Mouse (Mus musculus): ENCODE measurements around the gene Pnldc1. TPM values are rescaled to one million over a fixed set of nuclear protein-coding genes. Genes with fewer than 3 reads are reported as not detected.

The Pnldc1 gene
- polyA plus RNA-seq, 1 experiment from 2014 or later: 2.5 TPM

DNA sequence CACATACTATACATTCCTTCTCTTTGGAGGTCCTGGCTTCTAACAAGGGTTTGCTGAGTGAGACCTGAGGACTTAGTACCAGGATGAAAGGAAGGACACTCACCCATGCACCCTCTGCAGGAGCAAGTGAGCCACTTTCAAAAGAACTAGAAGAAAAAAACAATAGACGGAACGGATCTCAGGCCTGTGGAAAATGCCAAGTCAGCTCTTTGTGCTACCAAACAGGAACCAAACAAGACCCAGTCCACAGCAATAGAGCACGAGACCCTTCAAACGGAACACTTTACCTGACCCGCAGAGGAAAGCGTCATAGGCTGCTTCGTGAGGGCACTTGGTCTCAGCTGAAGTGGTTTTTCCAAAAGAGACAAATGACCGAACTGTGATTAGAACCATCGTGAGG, 18.0 kb downstream of the Pnldc1 start:
- H3K9ac ChIP-seq: no peak overlapping the region
- peaks cover 28% of the 10 kb centered on the region for H3K36me3 ChIP-seq (replicated peaks; ENCODE audit: control insufficient read depth, insufficient read depth)
- H3K27me3 ChIP-seq (ENCODE audit: control insufficient read depth, insufficient read depth, low read length): no peaks in the 10 kb centered on the region
- ATAC-seq (ENCODE audit: low FRiP score): no peak
- no peak for DNase-seq (ENCODE audit: low spot score)
- H3K27ac ChIP-seq: no peak overlapping the region
- no peak overlapping the region for H3K4me2 ChIP-seq (replicated peaks)
- no peaks in the 10 kb centered on the region for H3K9me3 ChIP-seq (ENCODE audit: control insufficient read depth, low read length)
- WGBS: 94% methylated on average over 9 of the region's 9 CpGs
- no peak overlapping the region for H3K4me3 ChIP-seq (replicated peaks; ENCODE audit: low read length)
- H3K4me1 ChIP-seq (replicated peaks; ENCODE audit: control insufficient read depth, insufficient read depth, low read length): no peaks in the 10 kb centered on the region

DNA sequence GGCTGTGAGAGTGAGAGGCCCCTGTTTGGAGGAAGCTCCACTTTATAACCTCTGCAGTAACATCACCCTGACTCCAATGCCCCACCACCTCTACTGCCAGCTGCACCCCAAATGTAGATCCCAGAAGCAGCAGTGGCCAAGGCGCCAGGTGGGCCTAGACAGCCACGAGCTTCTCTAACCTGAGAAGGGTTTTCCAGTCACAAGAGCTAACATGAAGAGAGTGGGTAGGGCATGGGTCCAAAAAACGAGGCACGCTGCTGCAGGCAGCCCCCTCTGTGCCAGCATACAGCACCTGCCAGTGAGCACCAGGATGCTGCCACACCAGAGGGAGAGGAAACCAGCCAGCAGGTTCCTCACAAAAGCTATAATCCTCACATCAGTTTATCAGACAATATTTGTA, 19.0 kb downstream of the Pnldc1 start:
- H3K9ac ChIP-seq: no peak overlapping the region
- H3K4me2 ChIP-seq (replicated peaks): no peak overlapping the region
- no peaks in the 10 kb centered on the region for H3K9me3 ChIP-seq (ENCODE audit: control insufficient read depth, low read length)
- H3K27ac ChIP-seq: no peak overlapping the region
- peaks cover 26% of the 10 kb centered on the region for H3K36me3 ChIP-seq (replicated peaks; ENCODE audit: control insufficient read depth, insufficient read depth)
- ATAC-seq (ENCODE audit: low FRiP score) (no peak), DNase-seq (ENCODE audit: low spot score) (no peak)
- H3K4me1 ChIP-seq (replicated peaks; ENCODE audit: control insufficient read depth, insufficient read depth, low read length): no peaks in the 10 kb centered on the region
- WGBS: 85% methylated on average over 4 of the region's 4 CpGs
- H3K4me3 ChIP-seq (replicated peaks; ENCODE audit: low read length): no peak overlapping the region
- no peaks in the 10 kb centered on the region for H3K27me3 ChIP-seq (ENCODE audit: control insufficient read depth, insufficient read depth, low read length)

DNA sequence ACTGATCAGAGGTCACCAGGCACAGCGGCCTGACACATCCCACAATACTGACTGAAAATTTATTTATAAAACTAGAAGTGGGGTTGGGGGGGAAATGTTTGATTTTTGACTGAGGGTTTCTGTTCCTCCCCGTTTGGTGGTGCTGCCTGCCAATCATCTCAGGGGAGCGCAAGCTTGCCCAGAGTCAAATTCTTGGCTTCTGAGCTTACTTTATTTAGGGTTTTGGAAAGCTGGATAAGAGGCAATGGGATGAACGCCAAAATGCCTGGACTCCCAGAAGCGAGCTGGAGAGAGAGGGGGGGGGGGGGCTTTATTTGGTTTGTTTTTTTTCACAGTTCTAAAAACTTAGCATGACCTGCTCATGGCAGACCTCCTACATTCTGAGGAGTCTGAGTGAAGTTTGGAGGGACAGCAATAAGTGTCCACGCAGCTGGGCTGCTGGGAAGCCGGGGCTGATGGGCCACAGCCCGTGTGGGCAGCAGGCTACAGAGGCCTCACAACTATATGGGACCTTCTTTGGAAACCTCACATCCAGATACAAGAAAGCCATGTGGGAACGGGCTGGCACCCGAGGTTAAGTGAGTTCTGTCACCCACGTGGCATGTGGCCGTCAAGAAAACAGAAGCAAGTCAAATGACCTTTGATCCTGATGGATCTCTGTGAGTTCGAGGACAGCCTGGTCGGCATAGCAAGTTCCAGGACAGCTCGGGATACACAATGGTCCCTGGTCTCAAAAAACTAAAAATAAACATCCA, 22.8 kb downstream of the Pnldc1 start:
- Histone ChIP-seq H3K27me3 (ENCODE audit: control insufficient read depth, insufficient read depth, low read length) (no peaks in the 10 kb centered on the region), H3K27ac (no peak overlapping the region), H3K9me3 (ENCODE audit: control insufficient read depth, low read length) (no peaks in the 10 kb centered on the region), H3K9ac (no peak overlapping the region), H3K4me1 (replicated peaks; ENCODE audit: control insufficient read depth, insufficient read depth, low read length) (no peaks in the 10 kb centered on the region), H3K36me3 (replicated peaks; ENCODE audit: control insufficient read depth, insufficient read depth) (peaks cover 22% of the 10 kb centered on the region), H3K4me2 (replicated peaks) (no peak overlapping the region), H3K4me3 (replicated peaks; ENCODE audit: low read length) (no peak overlapping the region)
- no peak for DNase-seq (ENCODE audit: low spot score)
- 79% methylated on average over 15 of the region's 15 CpGs for WGBS
- no peak for ATAC-seq (ENCODE audit: low FRiP score)

DNA sequence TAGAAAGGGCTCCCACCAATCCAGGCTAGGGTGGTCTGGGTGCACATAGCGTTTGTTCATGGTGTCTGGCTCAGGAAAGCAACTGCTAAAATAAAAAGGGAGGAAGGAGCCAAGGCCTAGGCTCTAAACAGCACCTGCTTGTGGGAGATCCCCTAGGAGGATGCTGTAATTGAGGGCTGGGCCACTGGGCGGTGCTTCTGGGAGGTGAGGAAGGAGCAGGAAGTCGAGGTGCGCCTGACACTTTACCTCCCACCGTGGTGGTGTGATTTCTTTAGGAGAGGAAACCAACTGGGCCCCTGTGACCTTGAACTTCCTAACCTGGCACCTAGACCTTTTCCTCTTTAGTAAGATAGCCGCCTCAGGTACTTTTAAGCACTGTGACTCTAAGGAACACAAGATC, 23.4 kb downstream of the Pnldc1 start:
- ATAC-seq (ENCODE audit: low FRiP score): no peak
- Histone ChIP-seq H3K36me3 (replicated peaks; ENCODE audit: control insufficient read depth, insufficient read depth) (peaks cover 22% of the 10 kb centered on the region), H3K27ac (no peak overlapping the region), H3K9me3 (ENCODE audit: control insufficient read depth, low read length) (no peaks in the 10 kb centered on the region), H3K4me3 (replicated peaks; ENCODE audit: low read length) (no peak overlapping the region), H3K9ac (no peak overlapping the region), H3K4me2 (replicated peaks) (no peak overlapping the region), H3K4me1 (replicated peaks; ENCODE audit: control insufficient read depth, insufficient read depth, low read length) (no peaks in the 10 kb centered on the region), H3K27me3 (ENCODE audit: control insufficient read depth, insufficient read depth, low read length) (no peaks in the 10 kb centered on the region)
- no peak for DNase-seq (ENCODE audit: low spot score)
- WGBS: 45% methylated on average over 6 of the region's 6 CpGs

GRCm38 (mm10) chr17:12881216-12881615, 28.8 kb downstream of the Pnldc1 start:
- DNase-seq (ENCODE audit: low spot score) (no peak), ATAC-seq (ENCODE audit: low FRiP score) (no peak)
- 89% methylated on average over 1 of the region's 1 CpGs for WGBS
- Histone ChIP-seq H3K36me3 (replicated peaks; ENCODE audit: control insufficient read depth, insufficient read depth) (no peaks in the 10 kb centered on the region), H3K9ac (no peak overlapping the region), H3K4me1 (replicated peaks; ENCODE audit: control insufficient read depth, insufficient read depth, low read length) (no peaks in the 10 kb centered on the region), H3K4me3 (replicated peaks; ENCODE audit: low read length) (no peak overlapping the region), H3K27ac (no peak overlapping the region), H3K4me2 (replicated peaks) (no peak overlapping the region), H3K27me3 (ENCODE audit: control insufficient read depth, insufficient read depth, low read length) (no peaks in the 10 kb centered on the region), H3K9me3 (ENCODE audit: control insufficient read depth, low read length) (no peaks in the 10 kb centered on the region)

- Histone ChIP-seq H3K27me3 (ENCODE audit: control insufficient read depth, insufficient read depth, low read length) (no peaks in the 10 kb centered on the region), H3K4me2 (replicated peaks) (peak overlapping the region; percentile 36), H3K27ac (no peak overlapping the region), H3K36me3 (replicated peaks; ENCODE audit: control insufficient read depth, insufficient read depth) (no peaks in the 10 kb centered on the region), H3K9me3 (ENCODE audit: control insufficient read depth, low read length) (no peaks in the 10 kb centered on the region), H3K4me1 (replicated peaks; ENCODE audit: control insufficient read depth, insufficient read depth, low read length) (no peaks in the 10 kb centered on the region), H3K9ac (no peak overlapping the region), H3K4me3 (replicated peaks; ENCODE audit: low read length) (no peak overlapping the region)
- WGBS: 3% methylated on average over 14 of the region's 14 CpGs
- ATAC-seq (ENCODE audit: low FRiP score) (no peak), DNase-seq (ENCODE audit: low spot score) (peak; percentile 89)
Observed at GRCm38 (mm10) chr17:12880178-12880577, 29.9 kb downstream of the Pnldc1 start.

DNA sequence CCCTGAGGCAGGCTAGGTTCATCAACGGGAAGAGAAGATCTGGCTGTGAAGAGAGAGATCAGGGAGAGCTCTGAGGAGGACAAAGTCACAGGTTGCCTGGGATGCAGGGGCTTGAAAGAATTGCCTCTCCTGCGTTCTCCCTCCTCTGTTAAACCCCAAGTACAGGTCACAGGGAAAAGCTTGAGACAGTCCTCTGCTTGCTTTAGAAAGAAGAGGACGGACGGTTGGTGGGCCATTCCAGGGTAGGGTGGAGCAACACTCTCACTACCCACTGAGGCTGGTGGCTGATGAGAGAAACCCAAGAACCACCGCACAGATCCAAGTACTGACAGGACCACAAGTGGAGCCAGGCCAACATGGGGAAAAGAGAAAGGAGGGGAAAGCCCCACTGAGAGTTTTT, 34.3 kb downstream of the Pnldc1 start, which contains the start of gene Mrgprh:
Mrgprh (plus strand) TSS at position 301 of the 400 bp plus-strand sequence.
- WGBS: 88% methylated on average over 5 of the region's 5 CpGs
- DNase-seq (ENCODE audit: low spot score) (no peak), ATAC-seq (ENCODE audit: low FRiP score) (no peak)
- H3K9ac ChIP-seq: no peak within 1 kb of the TSS
- H3K27ac ChIP-seq: no peak within 1 kb of the TSS
- no peaks in the 10 kb centered on the region for H3K9me3 ChIP-seq (ENCODE audit: control insufficient read depth, low read length)
- no peaks in the 10 kb centered on the region for H3K36me3 ChIP-seq (replicated peaks; ENCODE audit: control insufficient read depth, insufficient read depth)
- no peak within 1 kb of the TSS for H3K4me3 ChIP-seq (replicated peaks; ENCODE audit: low read length)
- no peak within 1 kb of the TSS for H3K4me2 ChIP-seq (replicated peaks)
- no peaks in the 10 kb centered on the region for H3K27me3 ChIP-seq (ENCODE audit: control insufficient read depth, insufficient read depth, low read length)
- no peaks in the 10 kb centered on the region for H3K4me1 ChIP-seq (replicated peaks; ENCODE audit: control insufficient read depth, insufficient read depth, low read length)

GRCm38 (mm10) chr17:12872275-12873028, 37.6 kb downstream of the Pnldc1 start:
- Histone ChIP-seq H3K27me3 (ENCODE audit: control insufficient read depth, insufficient read depth, low read length) (no peaks in the 10 kb centered on the region), H3K9me3 (ENCODE audit: control insufficient read depth, low read length) (no peaks in the 10 kb centered on the region), H3K9ac (no peak overlapping the region), H3K36me3 (replicated peaks; ENCODE audit: control insufficient read depth, insufficient read depth) (no peaks in the 10 kb centered on the region), H3K27ac (no peak overlapping the region), H3K4me3 (replicated peaks; ENCODE audit: low read length) (no peak overlapping the region), H3K4me1 (replicated peaks; ENCODE audit: control insufficient read depth, insufficient read depth, low read length) (no peaks in the 10 kb centered on the region), H3K4me2 (replicated peaks) (no peak overlapping the region)
- no peak for DNase-seq (ENCODE audit: low spot score)
- ATAC-seq (ENCODE audit: low FRiP score): 0 out of 2 replicates have a peak, but pooled peaks have one; percentile 51
- WGBS: 67% methylated on average over 16 of the region's 16 CpGs

DNA sequence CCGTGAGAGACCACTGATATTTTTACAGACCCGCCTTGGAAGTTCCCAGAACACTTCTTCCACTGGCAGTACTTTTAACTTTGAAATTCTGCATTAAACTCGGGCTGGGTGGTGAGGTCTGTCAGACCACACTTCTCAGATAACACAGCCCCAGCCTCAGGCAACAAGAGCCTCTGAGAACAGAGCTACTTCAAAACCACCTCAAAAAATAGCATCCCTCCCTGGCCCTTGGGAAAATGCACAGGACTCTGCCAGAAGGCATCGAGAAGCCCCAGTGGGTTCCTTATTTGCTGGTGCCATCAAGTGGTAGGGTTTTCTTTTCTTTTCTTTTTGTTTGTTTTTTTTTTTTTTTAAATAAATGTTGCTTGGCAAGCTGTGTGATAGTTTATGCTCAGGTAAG, 41.4 kb downstream of the Pnldc1 start:
- no peaks in the 10 kb centered on the region for H3K27me3 ChIP-seq (ENCODE audit: control insufficient read depth, insufficient read depth, low read length)
- H3K4me1 ChIP-seq (replicated peaks; ENCODE audit: control insufficient read depth, insufficient read depth, low read length): no peaks in the 10 kb centered on the region
- 41% methylated on average over 4 of the region's 4 CpGs for WGBS
- DNase-seq (ENCODE audit: low spot score) (no peak), ATAC-seq (ENCODE audit: low FRiP score) (no peak)
- H3K9ac ChIP-seq: no peak overlapping the region
- H3K9me3 ChIP-seq (ENCODE audit: control insufficient read depth, low read length): no peaks in the 10 kb centered on the region
- H3K27ac ChIP-seq: no peak overlapping the region
- no peak overlapping the region for H3K4me2 ChIP-seq (replicated peaks)
- H3K36me3 ChIP-seq (replicated peaks; ENCODE audit: control insufficient read depth, insufficient read depth): no peaks in the 10 kb centered on the region
- no peak overlapping the region for H3K4me3 ChIP-seq (replicated peaks; ENCODE audit: low read length)
